Mouse (Mus musculus) granulocyte monocyte progenitor cell, adult 5-6 weeks (primary cell): ENCODE data around the gene Strip2. TPM values are rescaled to one million over a fixed set of nuclear protein-coding genes. Genes with fewer than 3 reads are reported as not detected.

Source experiments
- ATAC-seq: replicated peaks from 2 replicates; pipeline ENCODE4 v1.8.0; 2016; ENCODE audit warnings: mild to moderate bottlenecking, moderate TSS enrichment, inconsistent platforms; ENCODE audit not compliant: poor library complexity, severe bottlenecking
- total RNA-seq, 2 experiments: library from RNA; stranded (forward) in 1 of 2; stranded (reverse) in 1 of 2; fragments of 200-712, 200-1000 nt in 1 of 2; fragments of >200 nt in 1 of 2; fragmentation: Nextera tagmentation in 1 of 2; gene quantifications; 2 replicates each; pipeline ENCODE4 v1.2.3; 2014 to 2017

The Strip2 gene
- total RNA-seq (2014; fragmentation: Nextera tagmentation) (not detected in 2 replicates), total RNA-seq (2017) (0.13 TPM in 1 of 2 replicates, not detected in the other)

DNA sequence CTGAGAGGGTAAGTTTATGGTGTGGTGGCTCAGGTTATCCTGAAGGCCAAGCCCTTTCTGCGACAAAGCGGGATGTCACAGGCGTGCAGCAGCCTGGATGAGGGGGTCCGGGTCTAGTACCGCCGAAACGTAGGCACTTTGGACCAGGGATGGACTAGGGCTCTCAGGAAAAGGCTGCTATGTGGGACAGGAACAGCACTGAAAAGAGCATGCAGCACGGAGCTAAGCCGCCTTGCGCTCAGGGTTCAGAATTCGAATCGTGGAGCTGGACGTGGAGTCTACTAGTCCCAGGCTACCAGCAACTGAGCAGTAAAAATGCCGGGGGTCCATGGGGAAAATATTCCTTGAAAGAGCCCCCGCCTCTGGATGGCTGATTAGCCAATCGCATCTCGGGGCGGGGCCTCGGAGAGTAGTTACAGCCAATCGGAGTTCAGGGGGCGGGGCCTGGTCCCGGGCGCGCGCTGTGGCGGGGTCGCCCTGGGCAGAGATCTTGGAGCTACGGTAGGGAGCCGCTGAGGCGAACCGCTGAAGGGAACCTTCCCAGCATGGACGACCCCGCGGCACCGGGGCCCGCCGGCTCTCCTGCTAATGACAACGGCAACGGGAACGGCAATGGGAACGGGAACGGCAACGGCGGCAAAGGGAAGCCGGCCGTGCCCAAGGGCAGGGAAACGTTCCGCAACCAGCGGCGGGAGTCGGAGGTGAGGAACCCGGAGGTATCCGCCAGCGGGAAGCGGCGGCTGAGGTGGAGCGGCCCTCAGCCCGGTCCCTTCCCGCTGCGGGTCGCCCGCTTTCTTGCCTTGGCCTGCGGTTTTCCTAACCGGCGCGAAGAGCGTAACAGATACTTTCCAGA, at the start of gene Strip2:
Gene Strip2, plus strand, starts transcription at position 483 of the 853 bp plus-strand sequence.
- peak; percentile 96 for ATAC-seq

DNA sequence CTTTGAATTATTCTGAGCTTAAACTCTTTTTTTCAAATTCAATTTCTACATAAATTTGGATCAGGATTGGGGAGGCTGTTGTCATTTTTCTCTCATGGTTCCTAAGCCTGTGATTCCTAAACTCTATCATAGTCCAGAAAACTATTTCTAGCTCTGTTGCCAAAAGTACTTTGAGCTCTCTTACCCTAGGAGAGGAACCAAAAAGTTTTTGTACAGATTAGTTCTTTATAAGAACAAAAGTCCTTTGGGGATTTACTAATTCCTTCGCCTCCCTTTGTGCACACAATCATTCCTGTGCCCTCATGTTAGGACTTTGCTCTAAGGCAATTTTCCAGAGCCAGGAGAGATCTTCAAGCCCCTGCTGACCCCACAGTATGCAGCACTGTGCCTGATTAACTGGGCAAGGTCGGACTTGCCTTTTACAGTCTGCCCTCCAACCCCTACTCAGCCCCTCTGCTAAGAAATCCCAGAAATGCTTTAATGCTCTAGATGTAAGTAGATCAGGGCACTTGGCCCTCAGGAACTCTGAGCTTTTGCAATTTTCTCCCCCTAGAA, 48.4 kb upstream of the Strip2 start:
- no peak for ATAC-seq

DNA sequence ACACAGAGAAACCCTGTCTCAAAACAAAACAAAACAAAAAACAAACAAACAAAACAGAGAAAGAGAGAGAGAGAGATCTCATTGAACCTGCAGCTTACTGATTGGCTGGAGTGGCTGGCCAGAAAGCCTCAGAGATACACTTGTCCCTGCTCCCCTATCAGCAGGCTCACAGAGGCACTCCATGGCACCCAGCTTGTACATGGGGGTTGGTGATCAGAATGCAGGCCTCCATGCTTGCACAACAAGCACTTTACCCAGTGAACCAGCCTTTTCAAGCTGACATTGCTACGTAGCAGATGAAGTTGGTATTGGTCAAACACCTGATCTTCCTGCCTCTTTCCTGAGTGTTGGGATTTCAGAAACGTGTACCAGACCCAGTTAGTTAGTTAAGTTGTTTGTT, 43.2 kb upstream of the Strip2 start:
- no peak for ATAC-seq

DNA sequence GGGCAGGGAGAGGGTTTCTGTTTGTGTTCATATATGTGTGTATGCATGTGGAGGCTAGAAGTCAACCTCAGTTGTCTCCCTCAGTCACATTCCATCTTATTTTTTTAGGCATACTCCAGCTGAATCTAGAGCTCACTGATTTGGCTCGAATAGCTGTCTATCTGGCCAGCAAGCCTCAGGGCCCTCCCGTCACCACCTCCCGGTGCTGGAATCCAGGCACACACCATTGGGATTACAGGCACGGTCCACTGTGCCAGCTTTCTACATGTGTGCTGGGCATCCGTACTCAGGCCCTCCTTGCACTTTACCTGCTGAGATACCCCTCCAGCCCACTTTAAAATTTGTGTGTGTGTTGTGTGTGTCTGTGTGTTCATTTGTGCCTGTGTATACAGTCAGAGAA, 41.2 kb upstream of the Strip2 start:
- no peak for ATAC-seq

DNA sequence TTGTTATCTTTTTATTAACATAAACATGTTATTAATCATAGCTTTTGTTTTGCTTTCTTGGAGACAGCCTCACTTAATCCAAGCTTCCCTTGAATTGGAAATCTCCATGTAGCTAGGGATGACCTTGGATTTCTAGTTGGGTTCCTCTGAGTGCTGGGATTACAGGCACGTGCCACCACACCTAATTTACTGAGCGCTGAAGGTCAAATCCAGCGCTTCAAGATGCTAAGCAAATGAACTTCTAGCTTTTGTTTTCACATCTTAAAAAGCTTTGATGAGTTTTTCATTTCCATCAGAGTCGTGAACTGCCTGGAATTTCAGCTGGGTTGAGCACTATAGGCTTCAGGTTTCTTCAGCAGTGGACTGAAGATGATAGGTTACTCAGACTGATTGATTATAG, 40.0 kb upstream of the Strip2 start:
- ATAC-seq = no peak

DNA sequence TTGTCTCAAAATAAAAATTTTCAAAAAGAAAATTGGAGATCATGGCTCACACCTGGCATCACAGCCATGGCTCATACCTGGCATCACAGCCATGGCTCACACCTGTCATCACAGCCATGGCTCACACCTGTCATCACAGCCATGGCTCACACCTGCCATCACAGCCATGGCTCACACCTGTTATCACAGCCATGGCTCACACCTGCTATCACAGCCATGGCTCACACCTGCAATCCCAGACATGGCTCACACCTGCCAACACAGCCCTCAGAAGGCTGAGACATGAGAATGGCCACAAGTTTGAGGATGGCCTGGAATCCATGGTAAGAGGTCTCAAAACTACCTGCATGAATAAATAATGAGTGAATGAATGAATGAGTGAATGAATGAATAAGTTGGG, 37.2 kb upstream of the Strip2 start:
- no peak for ATAC-seq

DNA sequence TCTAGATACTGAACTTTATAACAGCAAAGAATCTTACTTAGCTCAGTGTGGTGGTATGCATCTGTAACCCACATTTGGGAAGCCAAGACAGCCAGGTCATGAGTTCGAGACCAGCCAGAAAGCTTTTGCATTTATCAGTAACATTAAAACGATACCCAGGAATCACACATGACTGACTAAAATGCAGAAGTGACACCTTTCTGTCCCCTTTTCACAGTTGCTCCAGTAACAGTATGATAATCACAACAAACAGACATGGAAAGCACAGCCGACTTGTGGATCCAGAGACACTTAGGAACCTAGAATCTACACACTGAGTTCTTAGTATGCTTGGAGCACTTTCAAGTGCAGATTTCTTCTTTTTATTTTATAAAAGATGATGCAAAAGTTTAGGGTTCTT, 36.0 kb upstream of the Strip2 start:
- ATAC-seq = no peak

GRCm38 (mm10) chr6:29881936-29882335, 34.9 kb upstream of the Strip2 start:
- no peak for ATAC-seq

DNA sequence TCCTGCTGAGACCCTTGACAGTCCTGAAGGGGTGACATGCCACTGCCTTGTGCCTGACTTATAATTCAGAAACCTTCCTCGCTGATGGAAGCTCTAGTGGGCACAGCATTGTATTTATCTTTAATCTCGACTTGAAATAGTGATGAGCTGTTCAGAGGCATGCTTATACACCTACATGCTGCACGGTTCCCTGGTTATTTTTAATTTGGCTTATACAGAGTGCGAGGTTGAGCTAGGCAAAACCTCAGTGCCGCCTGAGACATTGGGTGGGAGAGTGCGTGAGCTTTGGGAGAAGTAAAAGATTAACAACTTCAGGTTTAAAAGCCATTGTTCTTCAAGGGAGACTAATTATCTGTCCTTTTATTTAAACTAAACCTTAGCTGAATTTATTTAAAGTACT, 33.9 kb upstream of the Strip2 start:
- ATAC-seq = no peak

- ATAC-seq = no peak
Observed at GRCm38 (mm10) chr6:29891151-29891550, 25.7 kb upstream of the Strip2 start.

GRCm38 (mm10) chr6:29896976-29897375, 19.8 kb upstream of the Strip2 start:
- no peak for ATAC-seq

- no peak for ATAC-seq
Observed at GRCm38 (mm10) chr6:29901450-29901849, 15.4 kb upstream of the Strip2 start.

- no peak for ATAC-seq
Observed at GRCm38 (mm10) chr6:29902256-29902655, 14.6 kb upstream of the Strip2 start.

DNA sequence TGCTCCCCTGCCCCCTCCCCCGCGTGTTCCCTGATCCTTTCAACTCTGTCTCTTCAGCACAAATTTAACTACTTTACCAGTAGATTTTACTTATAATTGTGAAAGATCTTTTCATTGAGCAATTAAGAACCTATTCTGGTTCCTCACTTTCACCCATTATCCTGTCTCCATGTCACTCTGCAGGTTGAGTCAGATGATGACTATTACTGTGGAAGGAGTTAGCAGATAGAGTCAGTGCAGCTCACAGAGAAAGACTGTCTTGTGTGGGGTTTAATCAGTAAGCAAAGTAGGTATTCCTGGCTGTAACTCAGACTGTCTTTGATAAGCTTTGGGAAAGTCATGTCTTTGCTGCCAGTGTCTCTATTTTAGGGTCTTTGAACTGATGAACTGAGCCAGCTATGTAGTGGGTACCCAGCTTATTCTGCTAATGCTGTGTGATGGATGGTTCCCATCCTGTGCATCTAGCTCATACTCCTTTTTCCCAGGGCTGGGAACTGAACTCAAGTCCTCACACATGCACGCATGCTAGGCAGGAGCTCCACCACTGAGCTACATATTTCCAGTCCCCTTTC, 13.4 kb upstream of the Strip2 start:
- no peak for ATAC-seq

GRCm38 (mm10) chr6:29904281-29904680, 12.5 kb upstream of the Strip2 start:
- no peak for ATAC-seq

DNA sequence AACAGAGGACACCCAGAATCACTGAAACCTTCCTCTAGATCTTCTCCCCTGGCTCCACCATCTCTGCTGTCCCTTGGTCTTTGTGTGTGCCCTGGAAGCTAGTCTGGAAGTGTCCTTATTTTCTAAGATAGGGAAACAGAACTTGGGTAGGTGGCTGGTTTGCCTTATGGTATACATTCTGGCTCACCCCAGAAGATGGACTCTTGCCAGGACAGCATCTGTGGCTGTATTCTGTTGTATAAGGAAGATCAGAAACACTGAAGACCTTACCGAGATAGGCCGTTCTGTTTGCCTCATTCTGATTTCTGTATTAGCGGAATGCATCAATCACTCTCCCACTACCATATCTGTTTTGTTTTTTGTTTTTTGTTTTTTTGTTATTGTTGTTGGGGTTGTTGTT, 6.2 kb upstream of the Strip2 start:
- ATAC-seq = no peak

DNA sequence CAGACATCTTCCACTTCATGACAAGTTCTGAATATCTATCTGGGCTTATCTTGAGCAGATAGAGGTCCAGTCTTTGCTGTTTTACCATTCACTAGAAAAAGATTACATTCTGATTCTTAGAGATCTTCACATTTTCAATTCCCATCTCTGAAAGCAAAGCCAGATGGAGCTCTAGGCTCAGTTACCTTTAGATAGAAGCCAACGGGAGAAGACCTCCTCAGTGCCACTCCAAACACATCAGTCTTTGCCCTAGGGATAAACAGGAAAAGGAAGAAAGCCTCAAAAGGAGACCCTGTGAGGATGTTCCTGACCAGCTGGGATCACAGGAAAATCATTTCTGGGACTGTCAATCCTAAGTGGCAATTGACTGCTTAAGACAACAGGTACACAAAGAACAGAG, 3.1 kb upstream of the Strip2 start:
- no peak for ATAC-seq

DNA sequence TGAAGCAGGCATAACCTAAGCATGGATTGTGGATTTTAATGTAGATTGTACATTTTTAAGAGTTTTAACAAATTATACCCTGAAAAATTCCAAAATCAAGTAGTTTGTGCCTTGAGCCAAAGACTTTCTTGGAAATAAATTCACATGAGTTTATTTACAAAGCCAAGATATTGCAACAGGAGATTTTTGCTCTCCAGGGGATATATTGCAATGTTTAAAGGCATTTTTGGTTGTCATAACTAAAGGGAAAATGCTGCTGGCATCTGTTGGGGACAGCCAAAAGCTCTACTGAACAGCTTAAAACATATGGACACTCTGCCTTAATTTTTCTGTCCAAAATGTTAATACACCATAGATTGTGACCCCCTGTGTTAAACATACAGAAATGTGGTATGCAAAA, 2.7 kb upstream of the Strip2 start:
- no peak for ATAC-seq

DNA sequence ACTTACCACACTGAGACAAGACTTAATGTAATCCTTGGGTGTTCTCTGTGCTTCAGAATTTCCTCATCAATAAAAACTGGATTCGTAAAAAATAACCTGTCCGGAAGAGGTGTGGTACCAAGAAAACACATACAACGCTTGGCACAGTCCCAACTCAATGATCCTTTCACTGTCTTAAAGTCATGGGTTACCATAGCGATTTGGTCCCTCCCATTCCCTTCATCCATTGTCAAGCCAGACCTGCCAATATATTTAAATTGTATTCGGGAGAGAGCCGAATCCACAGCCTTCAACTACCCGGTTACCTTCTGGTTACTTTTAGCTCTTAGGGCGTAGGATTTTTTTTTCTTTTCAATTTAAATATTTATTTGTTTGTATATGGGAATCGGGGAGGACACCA, 976 bp upstream of the Strip2 start:
- ATAC-seq = no peak

DNA sequence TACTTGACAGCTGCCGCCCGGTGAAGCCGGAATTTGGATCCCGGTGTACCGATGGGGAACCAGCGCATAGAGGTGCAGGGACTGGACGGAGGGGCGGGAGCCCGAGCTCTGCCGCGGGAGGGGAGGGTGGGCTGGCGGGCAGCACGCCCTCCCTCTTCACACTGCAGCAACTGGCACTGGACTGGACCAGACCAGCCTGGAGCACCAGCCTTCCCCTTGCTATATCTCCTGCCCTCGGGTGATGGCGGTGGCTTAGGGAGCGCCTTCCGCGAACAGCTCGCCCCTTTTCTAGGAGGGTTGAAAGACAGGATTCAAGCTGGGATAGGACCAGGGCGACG, 540 bp downstream of the Strip2 start:
- peak; percentile 42 for ATAC-seq

- no peak for ATAC-seq
Observed at GRCm38 (mm10) chr6:29917947-29918346, 1.1 kb downstream of the Strip2 start.

GRCm38 (mm10) chr6:29923501-29923900, 6.7 kb downstream of the Strip2 start:
- no peak for ATAC-seq
